Comparison of ENCODE assay signal across 8 mouse cellular contexts in the genomic region with DNA sequence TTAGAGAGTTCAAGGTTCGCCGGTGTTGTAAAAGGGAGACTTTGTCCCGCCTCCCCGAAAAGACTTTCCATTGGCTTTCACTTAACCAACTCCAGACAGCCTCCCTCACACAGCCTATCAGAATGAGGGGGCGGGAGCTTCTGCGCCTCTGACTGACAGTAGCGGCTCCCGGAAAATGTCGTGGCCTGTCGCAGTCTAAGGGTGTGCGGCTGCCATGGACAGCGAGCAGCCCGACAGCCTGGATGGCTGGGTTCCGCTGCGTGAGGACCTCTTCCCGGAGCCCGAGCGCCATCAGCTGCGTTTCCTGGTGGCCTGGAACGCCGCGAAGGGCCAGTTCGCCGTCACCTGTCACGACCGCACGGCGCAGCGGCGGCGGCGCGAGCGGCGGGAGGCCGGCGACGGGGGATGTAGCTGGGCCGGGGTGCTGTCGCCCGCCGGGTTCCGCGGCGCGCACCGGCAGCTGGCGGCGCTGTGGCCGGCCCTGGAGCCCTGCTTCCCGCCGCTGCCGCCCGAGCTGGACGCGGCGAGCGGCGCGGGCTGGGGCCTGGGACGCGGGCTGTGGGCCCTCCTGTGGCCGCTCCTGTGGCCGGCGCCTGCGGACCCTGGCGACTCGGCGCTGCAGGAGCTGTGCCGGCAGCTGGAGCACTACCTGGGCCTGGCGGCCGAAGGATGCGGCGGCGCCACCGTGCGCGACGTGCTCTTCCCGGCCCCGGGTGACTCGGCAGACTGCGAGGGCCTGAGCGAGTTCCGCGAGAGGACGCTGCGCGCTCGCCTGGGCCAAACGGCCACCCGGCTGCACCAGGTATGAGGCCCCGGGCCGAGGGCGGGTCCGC. TPM values are rescaled to one million over a fixed set of nuclear protein-coding genes. Genes with fewer than 3 reads are reported as not detected.
DNase-seq lines count a peak whose midpoint lies in the region; ATAC-seq and TF ChIP-seq lines count a peak whose summit lies in the region.

A gene (plus strand): TSS at position 159 of the 833 bp plus-strand sequence.

- no peak for TF ChIP-seq EP300 in liver, embryonic 14.5 days (IDR thresholded peaks at IDR 0.05; ENCODE audit: low read depth)
- no peak for TF ChIP-seq EP300 in stomach, postnatal 0 days (optimal IDR thresholded peaks at IDR 0.05)

- ATAC-seq in heart, embryonic 15.5 days (replicated peaks; ENCODE audit: insufficient number of reproducible peaks, insufficient read depth, low FRiP score, low read depth) = peak; percentile 97
- peak; percentile 97 for ATAC-seq in liver, embryonic 14.5 days (ENCODE audit: insufficient read depth)
- ATAC-seq in neural tube, embryonic 11.5 days (ENCODE audit: insufficient read depth, low FRiP score, low TSS enrichment) = peak; percentile 100
- peak; percentile 98 for ATAC-seq in stomach, postnatal 0 days (ENCODE audit: low FRiP score, low TSS enrichment)

- TF ChIP-seq CTCF in liver, embryonic 14.5 days (IDR thresholded peaks at IDR 0.05; ENCODE audit: low read depth) = peak; percentile 48
- no peak; the same call in none of the 2 replicates for TF ChIP-seq CTCF in stomach, postnatal 0 days (IDR thresholded peaks at IDR 0.05; ENCODE audit: low read depth)

- H3K36me3 ChIP-seq in forebrain, embryonic 10.5 days (replicated peaks) = peaks cover 8% of the 10 kb centered on the region; the same call in 1 of the 2 replicates
- peaks cover 7% of the 10 kb centered on the region for H3K36me3 ChIP-seq in heart, embryonic 15.5 days
- H3K36me3 ChIP-seq in liver, embryonic 14.5 days (replicated peaks; ENCODE audit: control insufficient read depth, insufficient read depth, low read depth) = peaks cover 9% of the 10 kb centered on the region
- H3K36me3 ChIP-seq in neural tube, embryonic 11.5 days (ENCODE audit: control insufficient read depth, insufficient read depth, low read length) = no peaks in the 10 kb centered on the region
- peaks cover 3% of the 10 kb centered on the region; the same call in 1 of the 2 replicates for H3K36me3 ChIP-seq in stomach, postnatal 0 days (ENCODE audit: control insufficient read depth, insufficient read depth, low read length)

- H3K9me3 ChIP-seq in forebrain, embryonic 10.5 days = no peaks in the 10 kb centered on the region
- no peaks in the 10 kb centered on the region for H3K9me3 ChIP-seq in heart, embryonic 15.5 days (replicated peaks)
- no peaks in the 10 kb centered on the region for H3K9me3 ChIP-seq in liver, embryonic 14.5 days (ENCODE audit: control insufficient read depth, low read length)
- H3K9me3 ChIP-seq in neural tube, embryonic 11.5 days (ENCODE audit: control insufficient read depth, low read length) = no peaks in the 10 kb centered on the region
- H3K9me3 ChIP-seq in stomach, postnatal 0 days (ENCODE audit: control insufficient read depth, low read length) = no peaks in the 10 kb centered on the region

- peak within 1 kb of the TSS; percentile 91 for H3K27ac ChIP-seq in forebrain, embryonic 10.5 days
- H3K27ac ChIP-seq in heart, embryonic 15.5 days = peak within 1 kb of the TSS; percentile 99
- peak within 1 kb of the TSS; percentile 85 for H3K27ac ChIP-seq in liver, embryonic 14.5 days
- H3K27ac ChIP-seq in neural tube, embryonic 11.5 days (ENCODE audit: low read depth, low read length) = peak within 1 kb of the TSS; percentile 88
- H3K27ac ChIP-seq in stomach, postnatal 0 days (replicated peaks) = peak within 1 kb of the TSS; percentile 97

- under 1% methylated on average over 96 of the region's 96 CpGs for WGBS in forebrain, embryonic 10.5 days
- WGBS in heart, embryonic 15.5 days = under 1% methylated on average over 95 of the region's 96 CpGs
- under 1% methylated on average over 79 of the region's 96 CpGs for WGBS in liver, embryonic 14.5 days (ENCODE audit: insufficient replicate concordance)
- under 1% methylated on average over 90 of the region's 96 CpGs for WGBS in neural tube, embryonic 11.5 days
- under 1% methylated on average over 73 of the region's 96 CpGs for WGBS in stomach, postnatal 0 days

- H3K4me1 ChIP-seq in forebrain, embryonic 10.5 days = peaks cover 13% of the 10 kb centered on the region
- H3K4me1 ChIP-seq in heart, embryonic 15.5 days (replicated peaks) = peaks cover 34% of the 10 kb centered on the region
- H3K4me1 ChIP-seq in liver, embryonic 14.5 days (replicated peaks; ENCODE audit: control insufficient read depth in 2 of 2, insufficient read depth in 2 of 2, low read length in 1 of 2) = peaks cover 13 to 14% of the 10 kb centered on the region in 2 experiments
- H3K4me1 ChIP-seq in neural tube, embryonic 11.5 days (ENCODE audit: control insufficient read depth, insufficient read depth, low read length) = no peaks in the 10 kb centered on the region
- H3K4me1 ChIP-seq in stomach, postnatal 0 days (replicated peaks; ENCODE audit: control insufficient read depth, insufficient read depth) = peaks cover 3% of the 10 kb centered on the region; the same call in 1 of the 2 replicates

- H3K4me3 ChIP-seq in forebrain, embryonic 10.5 days = peak within 1 kb of the TSS; percentile 87
- H3K4me3 ChIP-seq in heart, embryonic 15.5 days = peak within 1 kb of the TSS; percentile 97
- peak within 1 kb of the TSS; percentile 67 to 80 for H3K4me3 ChIP-seq in liver, embryonic 14.5 days (ENCODE audit: insufficient read depth in 1 of 2, low read depth in 2 of 2, low read length in 2 of 2)
- peak within 1 kb of the TSS; percentile 82 for H3K4me3 ChIP-seq in neural tube, embryonic 11.5 days (ENCODE audit: low read depth, low read length)
- peak within 1 kb of the TSS; percentile 91 for H3K4me3 ChIP-seq in stomach, postnatal 0 days (ENCODE audit: low read depth, low read length)

- H3K9ac ChIP-seq in heart, embryonic 15.5 days = peak within 1 kb of the TSS; percentile 91
- peak within 1 kb of the TSS; percentile 65 for H3K9ac ChIP-seq in liver, embryonic 14.5 days (replicated peaks)
- peak within 1 kb of the TSS; percentile 82 for H3K9ac ChIP-seq in neural tube, embryonic 11.5 days (ENCODE audit: low read length)
- peak within 1 kb of the TSS; percentile 89 for H3K9ac ChIP-seq in stomach, postnatal 0 days (ENCODE audit: low read length)

- DNase-seq in CD8-positive naive resting alpha-beta T cell, adult 2 months (ENCODE audit: low read depth in 2 of 2, low spot score in 2 of 2) = peak; percentile 82 to 90
- peak; percentile 89 for DNase-seq in c-Kit-positive CD71-negative TER-119-negative erythroid progenitor cells, embryonic 14.5 days (ENCODE audit: low read depth)
- DNase-seq in forebrain, embryonic 10.5 days (ENCODE audit: extremely low spot score, low spot score) = peak; percentile 92
- DNase-seq in kidney, postnatal 25 days = peak; percentile 95 to 97
- DNase-seq in liver, embryonic 14.5 days (ENCODE audit: low read depth in 3 of 3, low spot score in 3 of 3) = peak; percentile 93 to 95 (median 93)
- DNase-seq in neural tube, embryonic 11.5 days (ENCODE audit: low spot score) = peak; percentile 91
- peak; percentile 95 for DNase-seq in stomach, postnatal 0 days (ENCODE audit: low spot score)

- peak within 1 kb of the TSS; percentile 65 for H3K4me2 ChIP-seq in heart, embryonic 15.5 days
- peak within 1 kb of the TSS; percentile 89 for H3K4me2 ChIP-seq in liver, embryonic 14.5 days (ENCODE audit: low read depth)
- H3K4me2 ChIP-seq in neural tube, embryonic 11.5 days (ENCODE audit: low read depth) = peak within 1 kb of the TSS; percentile 70
- H3K4me2 ChIP-seq in stomach, postnatal 0 days (replicated peaks; ENCODE audit: low read depth) = peak within 1 kb of the TSS; percentile 77

- H3K27me3 ChIP-seq in forebrain, embryonic 10.5 days (ENCODE audit: poor library complexity, severe bottlenecking) = peaks cover 5% of the 10 kb centered on the region; the same call in 1 of the 2 replicates
- H3K27me3 ChIP-seq in heart, embryonic 15.5 days = no peaks in the 10 kb centered on the region
- no peaks in the 10 kb centered on the region for H3K27me3 ChIP-seq in liver, embryonic 14.5 days (ENCODE audit: control insufficient read depth, insufficient read depth, low read length)
- no peaks in the 10 kb centered on the region for H3K27me3 ChIP-seq in neural tube, embryonic 11.5 days (ENCODE audit: control insufficient read depth, insufficient read depth, low read length)
- H3K27me3 ChIP-seq in stomach, postnatal 0 days (ENCODE audit: control insufficient read depth, insufficient read depth, low read length) = no peaks in the 10 kb centered on the region

RNA-seq across cellular contexts. Expression of the gene that starts here (rescaled TPM):
- 1.8 and 3.0 TPM in 2 replicates for polyA plus RNA-seq in forebrain, embryonic 10.5 days (2016; fragmentation: Nextera tagmentation; extraction: Ambion mirVana)
- 4.6 and 4.9 TPM in 2 replicates for polyA plus RNA-seq in heart, embryonic 15.5 days (2015; fragmentation: Nextera tagmentation; extraction: Ambion mirVana)
- polyA plus RNA-seq in liver, embryonic 14.5 days (2012; rRNA removed) = 4.3 and 6.9 TPM in 2 replicates
- polyA plus RNA-seq in liver, embryonic 14.5 days (2014; fragmentation: Nextera tagmentation; extraction: Ambion mirVana) = 6.2 and 6.3 TPM in 2 replicates
- 5.4 and 5.8 TPM in 2 replicates for polyA plus RNA-seq in neural tube, embryonic 11.5 days (2014; fragmentation: Nextera tagmentation; extraction: Ambion mirVana)
- polyA plus RNA-seq in stomach, postnatal 0 days (2015; fragmentation: Nextera tagmentation; extraction: Ambion mirVana) = 3.5 and 3.8 TPM in 2 replicates

Comparison
In these comparisons a context has a peak if more than half of its experiments do, and no peak if none do; other contexts are left out.
1. Peak in every context shown above with its lines: DNase-seq, ATAC-seq, H3K4me3 ChIP-seq and H3K27ac ChIP-seq.